Mouse (Mus musculus) CD4-positive helper T cell, adult 2 months (primary cell): ENCODE results near the gene Gtpbp3.

Experiments
- DNase-seq: peaks from one replicate; pipeline ENCODE4 v3.0.0-alpha.2; 2012; ENCODE audit warnings: low read depth, missing footprints, low spot score

The Gtpbp3 gene

DNA sequence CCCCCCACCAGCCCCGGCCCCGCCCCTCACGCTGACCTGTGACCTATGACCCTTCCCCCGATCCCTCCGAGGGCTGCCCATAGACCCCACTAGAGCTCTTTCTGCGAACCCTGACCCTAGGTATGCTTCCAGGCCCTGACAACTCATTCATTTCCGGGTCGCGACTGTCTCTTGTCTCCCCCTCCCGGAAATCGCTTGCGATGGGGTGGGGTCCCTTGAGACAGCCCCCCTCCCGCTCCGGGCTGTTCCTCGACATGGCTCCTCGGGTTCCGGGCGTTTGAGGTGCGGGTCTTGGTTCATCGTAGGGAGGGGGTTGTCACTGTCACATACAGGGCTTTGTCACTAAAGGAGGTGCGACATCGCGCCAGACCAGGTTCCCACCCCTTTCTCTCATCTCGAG lies 18.5 kb upstream of the Gtpbp3 start:
- peak; percentile 74 for DNase-seq

GRCm38 (mm10) chr8:71470146-71470912 lies 17.6 kb upstream of the Gtpbp3 start:
- DNase-seq = no peak

GRCm38 (mm10) chr8:71470913-71471255 lies 17.0 kb upstream of the Gtpbp3 start:
- no peak for DNase-seq

DNA sequence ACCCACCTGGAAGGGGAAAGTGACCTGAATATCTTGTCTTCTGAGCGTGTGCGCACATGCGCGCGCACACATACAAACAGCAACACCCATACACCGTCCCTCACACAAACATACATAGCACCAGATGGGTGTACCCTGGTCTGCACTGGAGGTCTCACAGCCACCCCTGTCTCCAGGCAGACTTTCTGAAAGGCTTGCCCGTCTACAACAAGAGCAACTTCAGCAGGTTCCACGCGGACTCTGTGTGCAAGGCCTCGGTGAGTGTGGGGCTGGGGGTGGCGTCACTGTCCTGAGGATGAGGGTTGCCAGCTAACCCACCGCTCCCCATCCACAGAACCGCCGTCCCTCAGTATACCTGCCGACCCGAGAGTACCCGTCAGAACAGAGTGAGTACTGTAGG lies 16.0 kb upstream of the Gtpbp3 start:
- no peak for DNase-seq

GRCm38 (mm10) chr8:71472601-71473386 lies 15.1 kb upstream of the Gtpbp3 start:
- no peak for DNase-seq

DNA sequence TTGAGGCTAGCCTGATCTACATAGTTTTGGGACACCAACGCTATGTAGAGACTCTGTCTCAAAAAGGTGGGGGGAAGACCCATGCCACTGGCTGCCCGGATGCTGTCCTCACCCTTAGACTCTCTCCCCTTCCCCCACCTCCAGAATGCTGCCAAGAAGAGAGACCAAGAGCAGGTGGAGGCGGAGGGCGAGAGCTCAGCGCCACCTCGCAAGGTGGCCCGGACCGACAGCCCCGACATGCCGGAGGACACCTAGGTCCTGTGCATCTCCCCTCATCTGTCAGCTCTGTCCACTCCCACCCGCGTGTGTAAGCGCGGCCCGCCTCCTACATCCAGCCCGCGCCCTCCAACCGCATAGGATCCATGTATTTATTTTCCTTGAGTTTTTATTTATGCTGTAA lies 13.6 kb upstream of the Gtpbp3 start:
- DNase-seq = no peak

DNA sequence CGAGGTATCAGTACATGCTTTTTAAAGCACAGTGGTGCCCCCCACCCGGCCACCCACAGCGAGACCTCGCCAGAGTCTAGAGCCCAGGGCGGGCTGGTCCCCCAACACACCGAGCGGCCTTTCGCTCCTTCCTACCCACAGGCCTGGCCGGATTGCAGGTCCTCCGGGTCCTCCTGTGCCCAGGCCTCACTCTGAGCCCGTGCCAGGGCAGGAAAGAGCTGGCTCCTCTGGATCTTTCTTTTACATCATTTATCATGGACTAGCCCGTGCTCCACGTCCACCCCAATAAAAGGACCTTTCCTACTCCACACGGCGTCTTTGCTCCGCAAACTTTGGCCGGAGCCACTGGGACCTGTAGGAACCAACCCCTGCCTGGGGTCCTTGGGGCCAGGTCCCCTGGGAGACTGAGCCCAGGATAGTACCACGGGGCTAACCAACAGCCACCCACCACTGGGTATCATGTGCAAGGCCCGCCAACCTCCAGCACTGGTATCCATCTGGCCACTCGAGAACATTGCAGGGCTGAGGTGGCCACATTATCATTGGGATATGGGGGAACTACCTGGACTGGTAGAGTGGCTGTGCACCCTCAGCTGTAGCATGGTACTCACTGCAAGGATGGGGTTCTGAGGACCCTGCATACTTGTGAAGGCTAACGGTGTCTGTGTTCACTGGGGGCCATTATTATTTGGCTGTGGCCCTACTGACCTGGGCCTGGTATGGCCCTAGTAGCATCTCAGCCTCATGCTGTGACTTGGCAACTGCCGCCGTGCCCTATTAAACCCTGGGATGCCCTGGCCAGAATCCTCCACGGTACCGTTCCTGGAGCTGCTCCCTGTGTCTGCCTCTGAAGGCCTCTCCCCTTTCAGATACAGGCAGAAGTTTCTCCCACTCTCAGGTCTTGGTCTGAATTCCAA lies 12.9 kb upstream of the Gtpbp3 start:
- DNase-seq = no peak

- no peak for DNase-seq
These were observed 12.2 kb upstream of the Gtpbp3 start for GRCm38 (mm10) chr8:71475702-71476075.

- DNase-seq = peak; percentile 81
These were observed 11.6 kb upstream of the Gtpbp3 start for GRCm38 (mm10) chr8:71476099-71476940.

GRCm38 (mm10) chr8:71477196-71477845 lies 10.6 kb upstream of the Gtpbp3 start:
- peak; percentile 52 for DNase-seq

DNA sequence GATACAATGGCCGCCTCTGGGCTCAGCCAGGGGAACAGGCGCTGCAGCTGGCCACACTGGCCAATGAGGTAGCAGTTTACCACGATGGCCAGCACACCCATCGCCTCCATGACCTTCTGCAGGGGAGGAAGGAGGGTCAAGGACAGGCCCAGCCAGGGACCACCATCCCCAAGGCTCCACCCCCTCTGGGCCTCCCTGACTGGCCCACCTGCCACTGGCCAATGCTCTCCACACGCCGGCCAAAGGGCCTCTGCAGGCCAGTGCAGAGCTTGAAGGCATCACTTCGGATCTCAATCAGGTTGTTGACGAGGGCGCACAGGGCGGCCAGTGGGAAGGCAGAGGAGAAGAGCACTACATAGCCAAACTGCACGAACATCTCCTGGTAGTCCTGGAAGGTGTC lies 9.0 kb upstream of the Gtpbp3 start:
- no peak for DNase-seq

GRCm38 (mm10) chr8:71483932-71484331 lies 4.0 kb upstream of the Gtpbp3 start:
- DNase-seq = peak; percentile 66

DNA sequence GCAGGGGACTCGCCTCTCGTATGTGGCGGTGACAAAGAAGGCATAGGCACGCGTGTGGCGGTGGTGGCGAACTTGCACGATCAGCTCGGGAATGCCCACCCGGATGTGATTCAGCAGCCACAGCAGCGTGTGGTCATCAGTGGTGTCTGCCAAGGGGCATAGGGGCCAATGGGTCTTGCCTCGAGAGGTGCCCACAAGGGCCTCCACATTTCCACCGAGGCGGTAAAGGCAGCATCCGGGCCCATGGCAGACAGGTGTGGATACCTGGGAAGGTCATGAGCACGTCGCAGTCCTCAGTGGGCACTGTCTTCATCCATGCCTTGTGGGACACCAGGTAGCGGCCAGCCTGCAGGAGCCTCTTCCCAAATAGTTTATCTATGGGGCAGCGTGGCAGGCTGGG lies 3.2 kb upstream of the Gtpbp3 start:
- no peak for DNase-seq

DNA sequence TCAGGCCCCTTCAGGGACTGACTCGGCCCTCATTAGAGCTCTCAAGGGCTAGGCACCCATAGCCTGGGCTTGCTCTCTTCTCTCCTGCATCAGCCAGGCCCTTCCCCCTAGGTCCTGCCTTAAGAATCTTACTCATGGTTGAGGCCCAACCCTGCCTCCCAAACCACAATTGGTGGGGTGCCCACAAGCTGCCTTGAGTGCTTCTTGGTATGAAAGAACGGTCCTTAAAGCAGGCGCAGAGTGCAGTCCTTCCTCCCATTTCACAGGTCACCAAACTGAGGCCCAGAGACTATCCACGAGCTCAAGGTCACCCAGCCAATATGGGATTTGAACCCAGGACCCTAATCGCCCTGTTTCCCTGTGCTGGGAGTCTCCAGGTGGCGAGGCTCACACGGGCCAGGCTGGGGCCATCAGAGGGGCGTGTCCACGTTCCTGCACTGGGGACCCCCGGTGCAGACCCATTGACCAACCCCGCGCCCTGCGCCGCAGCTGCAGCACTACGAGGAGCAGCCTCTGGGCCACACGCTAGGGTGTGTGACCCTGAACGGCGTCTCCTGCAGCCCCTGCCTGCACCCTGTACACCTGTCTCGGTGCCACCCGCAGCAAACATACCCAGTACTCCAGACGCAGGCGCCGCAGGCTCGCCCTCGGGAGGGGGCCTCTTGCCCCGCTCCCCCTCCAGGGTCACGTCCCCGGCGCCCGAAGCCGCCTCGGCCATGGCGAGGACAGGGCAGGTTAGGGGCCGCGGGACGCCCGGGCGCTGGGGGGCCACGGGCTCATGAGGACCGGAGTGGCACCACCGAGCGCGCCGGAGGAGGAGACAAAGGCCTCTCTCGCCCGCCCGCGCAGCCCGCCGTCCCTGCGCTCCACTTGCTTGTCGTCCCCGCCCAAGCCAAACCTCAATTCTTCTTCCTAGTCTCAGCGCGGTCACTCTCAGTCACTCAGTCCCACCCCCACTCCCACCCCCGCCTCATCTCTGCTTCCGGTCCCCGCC lies 2.5 kb upstream of the Gtpbp3 start, which contains the start of gene Ano8:
Gene Ano8 (minus strand): TSS at position 822 of the 994 bp plus-strand sequence.
- peak; percentile 88 for DNase-seq

DNA sequence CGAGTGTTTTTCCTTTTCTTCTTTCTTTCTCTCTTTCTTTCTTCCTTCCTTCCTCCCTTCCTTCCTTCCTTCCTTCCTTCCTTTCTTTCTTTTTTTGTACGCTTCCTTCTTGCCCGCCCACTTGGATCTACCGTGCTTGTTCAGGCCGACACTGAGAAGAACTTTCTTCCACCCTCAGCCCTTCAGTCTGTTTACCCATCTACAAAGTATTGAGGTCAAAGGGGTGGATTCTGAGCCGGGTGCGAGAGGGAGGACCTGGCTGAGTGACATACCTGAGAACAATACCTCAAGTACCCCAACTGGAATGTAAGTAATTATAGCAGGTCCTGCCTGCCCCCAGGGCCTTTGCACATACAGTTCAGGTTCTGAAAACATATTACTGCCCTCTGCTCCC lies 1.8 kb upstream of the Gtpbp3 start:
- DNase-seq = no peak

DNA sequence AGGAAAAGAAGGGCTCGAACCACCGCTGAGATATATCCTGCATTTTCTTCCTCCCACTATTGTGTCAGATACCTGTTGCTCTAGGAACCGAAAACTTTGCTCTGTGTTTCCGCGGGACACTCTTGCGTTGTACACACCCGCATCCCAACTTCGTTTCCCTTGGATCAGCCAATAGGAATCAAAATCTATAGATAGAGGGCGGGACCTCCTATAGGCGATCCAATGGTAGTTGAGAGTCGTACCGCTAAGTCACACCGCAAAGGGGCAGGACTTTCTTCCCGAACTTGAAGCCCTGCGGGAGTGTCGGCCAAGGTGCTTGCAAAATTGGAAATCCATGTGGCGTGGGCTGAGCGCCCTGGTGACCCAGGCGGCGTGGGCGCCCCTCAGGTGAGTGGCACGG lies 551 bp downstream of the Gtpbp3 start:
- peak; percentile 94 for DNase-seq

GRCm38 (mm10) chr8:71495039-71495438 lies 7.1 kb downstream of the Gtpbp3 start:
- DNase-seq = peak; percentile 82

DNA sequence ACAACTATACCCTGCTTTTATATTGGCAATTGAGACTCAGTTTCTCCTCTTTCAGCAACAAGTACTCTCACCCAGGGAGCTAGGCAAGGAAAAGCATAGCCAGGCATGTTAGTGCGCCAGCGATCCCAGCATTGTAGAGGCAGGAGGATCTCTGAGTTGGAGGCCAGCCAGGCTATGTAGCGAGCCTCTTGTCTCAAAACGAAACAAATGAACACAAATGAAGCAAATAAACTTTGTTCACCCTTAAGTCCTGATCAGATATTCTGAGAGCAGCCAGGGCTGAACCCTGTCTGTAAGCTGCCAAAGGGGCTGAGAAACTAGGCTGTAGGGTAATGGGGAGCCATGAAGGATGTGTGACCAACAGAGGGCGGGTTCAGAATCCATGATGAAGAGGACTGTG lies 7.9 kb downstream of the Gtpbp3 start:
- DNase-seq = no peak

DNA sequence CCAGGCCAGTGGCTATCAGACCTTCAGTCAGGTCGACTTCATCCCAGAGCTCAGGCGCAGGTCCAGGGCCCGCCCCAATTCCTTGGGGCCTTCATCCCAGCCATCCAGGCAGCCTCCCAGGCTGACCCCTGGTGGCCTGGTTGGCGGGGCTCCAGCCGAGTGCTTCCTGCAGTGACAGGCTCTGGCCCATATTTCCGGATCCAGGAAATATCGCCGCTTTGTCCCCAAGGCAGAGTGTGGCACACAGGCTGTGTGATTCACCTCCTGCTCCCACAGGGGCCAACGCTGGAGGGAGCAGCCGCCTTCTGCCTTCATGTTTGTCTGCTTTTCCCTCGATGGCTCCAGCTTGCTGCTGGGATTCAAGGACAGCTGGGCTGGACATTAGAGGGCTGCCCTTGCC lies 8.6 kb downstream of the Gtpbp3 start:
- no peak for DNase-seq
